Mouse (Mus musculus): ENCODE measurements around the gene Wbp1. TPM values are rescaled to one million over a fixed set of nuclear protein-coding genes. Genes with fewer than 3 reads are reported as not detected.
"Not testable (repeated sequence)": the region's sequence is repeated elsewhere in the genome, so short reads cannot be mapped to it uniquely, and the experiment has no call there.

Gene Wbp1
- 10 to 100 TPM; 35.4 to 35.8 TPM for total RNA-seq (2021)
- long read RNA-seq, experiment 1, transcript Wbp1-201 (5 exons, 1,419 nt): major isoform, 14 of 127 reads
- long read RNA-seq, experiment 1, partial matches to known transcripts: 3 of 127 reads
- long read RNA-seq, experiment 1, other reads (novel, unspliced or antisense): 103 of 127 reads
- long read RNA-seq, experiment 2, transcript Wbp1-207 (5 exons, 981 nt): minor isoform, 8 of 166 reads
- long read RNA-seq, experiment 2, transcript Wbp1-201 (5 exons, 1,419 nt): major isoform, 16 of 166 reads
- long read RNA-seq, experiment 2, partial matches to known transcripts: 6 of 166 reads
- long read RNA-seq, experiment 2, other reads (novel, unspliced or antisense): 134 of 166 reads

- peak; percentile 82 to 91 for DNase-seq
- intact Hi-C loops (cut with DNase I): no loop called here
These were observed at the start of gene Wbp1 for GRCm38 (mm10) chr6:83120930-83121862. Gene Wbp1, minus strand, starts transcription at chr6:83121559.

GRCm38 (mm10) chr6:83171063-83171462 is 49.7 kb upstream of the Wbp1 start:
- intact Hi-C loops (cut with DNase I): no loop called here
- DNase-seq: no peak

- DNase-seq: no peak
- intact Hi-C loops (cut with DNase I): no loop called here
These were observed 48.5 kb upstream of the Wbp1 start for GRCm38 (mm10) chr6:83169872-83170271.

GRCm38 (mm10) chr6:83166243-83166630 is 44.9 kb upstream of the Wbp1 start:
- no peak for DNase-seq
- intact Hi-C loops (cut with DNase I): no loop called here

GRCm38 (mm10) chr6:83165607-83166242 is 44.4 kb upstream of the Wbp1 start, which contains the start of gene Dctn1:
Gene Dctn1, plus strand, starts transcription at chr6:83165920.
- intact Hi-C loops (cut with DNase I): no loop called here

GRCm38 (mm10) chr6:83165026-83165606 is 43.8 kb upstream of the Wbp1 start:
- DNase-seq: no peak
- intact Hi-C loops (cut with DNase I): no loop called here

More at GRCm38 (mm10) chr6:83165607-83166242, 44.4 kb upstream of the Wbp1 start, which contains the start of gene Dctn1:
- DNase-seq: peak; percentile 92 to 95

GRCm38 (mm10) chr6:83162701-83163100 is 41.3 kb upstream of the Wbp1 start:
- DNase-seq: peak in 1 of 2 experiments; percentile 35
- intact Hi-C loops (cut with DNase I): loop anchor here (5.0 kb wide), 1 partner anchor 105 kb away; no protein-coding TSS in a partner anchor

GRCm38 (mm10) chr6:83161921-83162641 is 40.7 kb upstream of the Wbp1 start:
- intact Hi-C loops (cut with DNase I): loop anchor here (2.0 to 5.0 kb wide), 2 partner anchors 47 to 105 kb away; partner anchors contain the start of gene Mogs
- no peak for DNase-seq

GRCm38 (mm10) chr6:83161442-83161841 is 40.1 kb upstream of the Wbp1 start:
- DNase-seq: no peak
- intact Hi-C loops (cut with DNase I): loop anchor here (2.0 to 5.0 kb wide), 2 partner anchors 47 to 106 kb away; partner anchors contain the start of gene Mogs

GRCm38 (mm10) chr6:83159456-83159855 is 38.1 kb upstream of the Wbp1 start:
- DNase-seq: not testable (repeated sequence)
- intact Hi-C loops (cut with DNase I): loop anchor here (5.0 kb wide), 1 partner anchor 162 kb away; no protein-coding TSS in a partner anchor

GRCm38 (mm10) chr6:83156259-83156684 is 34.9 kb upstream of the Wbp1 start, which contains the start of the genes Wdr54 and 1700003E16Rik:
Gene Wdr54, minus strand, starts transcription at chr6:83156397.
Gene 1700003E16Rik, plus strand, starts transcription at chr6:83156404.
- peak; percentile 40 to 41 for DNase-seq
- intact Hi-C loops (cut with DNase I): loop anchor here (5.0 kb wide), 1 partner anchor 159 kb away; no protein-coding TSS in a partner anchor

- no peak for DNase-seq
- intact Hi-C loops (cut with DNase I): loop anchor here (5.0 kb wide), 1 partner anchor 158 kb away; no protein-coding TSS in a partner anchor
These were observed 34.3 kb upstream of the Wbp1 start for GRCm38 (mm10) chr6:83155552-83156238.

GRCm38 (mm10) chr6:83153485-83153884 is 32.1 kb upstream of the Wbp1 start:
- intact Hi-C loops (cut with DNase I): no loop called here
- DNase-seq: no peak

GRCm38 (mm10) chr6:83153038-83153437 is 31.7 kb upstream of the Wbp1 start:
- DNase-seq: no peak
- intact Hi-C loops (cut with DNase I): no loop called here

- no peak for DNase-seq
- intact Hi-C loops (cut with DNase I): no loop called here
These were observed 30.4 kb upstream of the Wbp1 start for GRCm38 (mm10) chr6:83151721-83152120.

- no peak for DNase-seq
- intact Hi-C loops (cut with DNase I): no loop called here
These were observed 25.9 kb upstream of the Wbp1 start for GRCm38 (mm10) chr6:83147280-83147679.

GRCm38 (mm10) chr6:83145805-83146204 is 24.4 kb upstream of the Wbp1 start:
- intact Hi-C loops (cut with DNase I): no loop called here
- DNase-seq: no peak

- no peak for DNase-seq
- intact Hi-C loops (cut with DNase I): no loop called here
These were observed 23.9 kb upstream of the Wbp1 start for GRCm38 (mm10) chr6:83145209-83145608.

All from gastrocnemius, postnatal 36 days (tissue).